Mouse (Mus musculus) gastrocnemius, postnatal 25 days (tissue): ENCODE data around the gene Atp5g1. TPM values are rescaled to one million over a fixed set of nuclear protein-coding genes. Genes with fewer than 3 reads are reported as not detected.
"Not testable (repeated sequence)": the region's sequence is repeated elsewhere in the genome, so short reads cannot be mapped to it uniquely, and the experiment has no call there.

Experiments
- DNase-seq: peaks from one replicate; pipeline ENCODE4 v3.0.0; 2022
- long read RNA-seq, 2 experiments: library from polyadenylated mRNA; stranded (forward); transcript quantifications; one replicate each; pipeline ENCODE4 v2.0.0; 2021
- total RNA-seq, 2 experiments: library from RNA; stranded (reverse); gene quantifications; 1 replicate in 1 of 2; 2 replicates in 1 of 2; pipeline ENCODE4 v1.2.3; 2021

Atp5g1 gene
- 1,000 to 10,000 TPM; 1,455 to 1,686 TPM for total RNA-seq
- long read RNA-seq, experiment 1, full-length matches to known transcripts: 4,149 of 4,327 reads
- long read RNA-seq, experiment 1, partial matches to known transcripts: 143 of 4,327 reads
- long read RNA-seq, experiment 1, other reads (novel, unspliced or antisense): 35 of 4,327 reads
- long read RNA-seq, experiment 2, full-length matches to known transcripts: 2,793 of 2,918 reads
- long read RNA-seq, experiment 2, partial matches to known transcripts: 94 of 2,918 reads
- long read RNA-seq, experiment 2, other reads (novel, unspliced or antisense): 31 of 2,918 reads

GRCm38 (mm10) chr11:96075509-96076220 is at the start of gene Atp5g1:
Gene Atp5g1 (minus strand): TSS chr11:96075670.
- peak; percentile 100 for DNase-seq

GRCm38 (mm10) chr11:96124052-96124914 is 48.8 kb upstream of the Atp5g1 start:
- DNase-seq: no peak

- not testable (repeated sequence) for DNase-seq
These were observed 47.3 kb upstream of the Atp5g1 start for GRCm38 (mm10) chr11:96122806-96123205.

- no peak for DNase-seq
These were observed 43.9 kb upstream of the Atp5g1 start for GRCm38 (mm10) chr11:96119401-96119800.

- not testable (repeated sequence) for DNase-seq
These were observed 41.5 kb upstream of the Atp5g1 start for GRCm38 (mm10) chr11:96116925-96117324.

- no peak for DNase-seq
These were observed 40.6 kb upstream of the Atp5g1 start for GRCm38 (mm10) chr11:96116116-96116515.

- no peak for DNase-seq
These were observed 39.9 kb upstream of the Atp5g1 start for GRCm38 (mm10) chr11:96115416-96115815.

- DNase-seq: no peak
These were observed 38.6 kb upstream of the Atp5g1 start for GRCm38 (mm10) chr11:96114077-96114476.

- no peak for DNase-seq
These were observed 36.3 kb upstream of the Atp5g1 start, which contains the start of gene Calcoco2 for GRCm38 (mm10) chr11:96111751-96112150. Gene Calcoco2 (minus strand): TSS chr11:96111964.

GRCm38 (mm10) chr11:96110950-96111349 is 35.5 kb upstream of the Atp5g1 start:
- DNase-seq: not testable (repeated sequence)

- no peak for DNase-seq
These were observed 32.9 kb upstream of the Atp5g1 start for GRCm38 (mm10) chr11:96108376-96108775.

GRCm38 (mm10) chr11:96093361-96093760 is 17.9 kb upstream of the Atp5g1 start:
- no peak for DNase-seq

- DNase-seq: no peak
These were observed 17.3 kb upstream of the Atp5g1 start for GRCm38 (mm10) chr11:96092674-96093291.

- no peak for DNase-seq
These were observed 15.6 kb upstream of the Atp5g1 start for GRCm38 (mm10) chr11:96091073-96091472.

GRCm38 (mm10) chr11:96087981-96088380 is 12.5 kb upstream of the Atp5g1 start:
- DNase-seq: no peak

GRCm38 (mm10) chr11:96082682-96083081 is 7.2 kb upstream of the Atp5g1 start:
- DNase-seq: no peak

- no peak for DNase-seq
These were observed 5.3 kb upstream of the Atp5g1 start for GRCm38 (mm10) chr11:96080736-96081135.

- DNase-seq: no peak
These were observed 993 bp upstream of the Atp5g1 start for GRCm38 (mm10) chr11:96076221-96077105.

- no peak for DNase-seq
These were observed 327 bp downstream of the Atp5g1 start for GRCm38 (mm10) chr11:96075177-96075508.

GRCm38 (mm10) chr11:96074351-96075176 is 906 bp downstream of the Atp5g1 start:
- no peak for DNase-seq
